Mouse (Mus musculus) right cerebral cortex, postnatal 36 days (tissue): ENCODE measurements around the gene G6pc3.
"Not testable (repeated sequence)": the region's sequence is repeated elsewhere in the genome, so short reads cannot be mapped to it uniquely, and the experiment has no call there.

Experiments used
- DNase-seq, 2 experiments: peaks; one replicate each; pipeline ENCODE4 v3.0.0; 2022; ENCODE audit warnings: low spot score in 2 of 2, mixed read lengths in 1 of 2

The G6pc3 gene

GRCm38 (mm10) chr11:102189461-102190436 lies at the start of gene G6pc3:
TSS of gene G6pc3 (plus strand) at chr11:102189620.
- DNase-seq: peak; percentile 90 to 93

GRCm38 (mm10) chr11:102140508-102140907 lies 48.9 kb upstream of the G6pc3 start:
- DNase-seq: no peak

- no peak for DNase-seq
Measured at GRCm38 (mm10) chr11:102142355-102142754, 47.1 kb upstream of the G6pc3 start.

GRCm38 (mm10) chr11:102144957-102145470 lies 44.4 kb upstream of the G6pc3 start:
- DNase-seq: no peak

- DNase-seq: no peak
Measured at GRCm38 (mm10) chr11:102145471-102146001, 43.9 kb upstream of the G6pc3 start, which contains the start of gene Nags. TSS of gene Nags (plus strand) at chr11:102145513.

GRCm38 (mm10) chr11:102146005-102146404 lies 43.4 kb upstream of the G6pc3 start:
- no peak for DNase-seq

GRCm38 (mm10) chr11:102146531-102146930 lies 42.9 kb upstream of the G6pc3 start:
- DNase-seq: no peak

GRCm38 (mm10) chr11:102147213-102147989 lies 42.0 kb upstream of the G6pc3 start:
- no peak for DNase-seq

GRCm38 (mm10) chr11:102156039-102156785 lies 33.2 kb upstream of the G6pc3 start, which contains the start of gene Tmem101:
TSS of gene Tmem101 (minus strand) at chr11:102156404.
- DNase-seq: peak; percentile 82 to 85

- DNase-seq: no peak
Measured at GRCm38 (mm10) chr11:102156786-102157089, 32.7 kb upstream of the G6pc3 start.

- DNase-seq: not testable (repeated sequence)
Measured at GRCm38 (mm10) chr11:102158024-102158423, 31.4 kb upstream of the G6pc3 start.

- no peak for DNase-seq
Measured at GRCm38 (mm10) chr11:102159781-102160180, 29.6 kb upstream of the G6pc3 start.

- DNase-seq: peak in 1 of 2 experiments; percentile 30
Measured at GRCm38 (mm10) chr11:102165971-102166722, 23.3 kb upstream of the G6pc3 start.

- DNase-seq: no peak
Measured at GRCm38 (mm10) chr11:102167539-102167938, 21.9 kb upstream of the G6pc3 start.

GRCm38 (mm10) chr11:102168689-102169088 lies 20.7 kb upstream of the G6pc3 start:
- no peak for DNase-seq

GRCm38 (mm10) chr11:102179836-102180235 lies 9.6 kb upstream of the G6pc3 start:
- no peak for DNase-seq

- DNase-seq: no peak
Measured at GRCm38 (mm10) chr11:102184253-102184645, 5.2 kb upstream of the G6pc3 start.

- peak; percentile 82 to 83 for DNase-seq
Measured at GRCm38 (mm10) chr11:102184646-102185495, 4.5 kb upstream of the G6pc3 start, which contains the start of gene Lsm12. TSS of gene Lsm12 (minus strand) at chr11:102185296.

- DNase-seq: no peak
Measured at GRCm38 (mm10) chr11:102185677-102186076, 3.7 kb upstream of the G6pc3 start.
